8 mouse cellular contexts compared by ENCODE assay signal in genomic region chr7:133638821-133639220, GRCm38 (mm10). TPM values are rescaled to one million over a fixed set of nuclear protein-coding genes. Genes with fewer than 3 reads are reported as not detected.
DNase-seq lines count a peak whose midpoint lies in the region; ATAC-seq and TF ChIP-seq lines count a peak whose summit lies in the region.

No protein-coding gene starts in this region.

- H3K27me3 ChIP-seq in liver, adult 2 months (ENCODE audit: control insufficient read depth, insufficient read depth, low read length) = no peaks in the 10 kb centered on the region
- no peaks in the 10 kb centered on the region for H3K27me3 ChIP-seq in forebrain, embryonic 11.5 days (ENCODE audit: control insufficient read depth, insufficient read depth, low read length)
- no peaks in the 10 kb centered on the region for H3K27me3 ChIP-seq in myocyte (ENCODE audit: control insufficient read depth, insufficient read depth, insufficient read length)

- 75% methylated on average over 13 of the region's 13 CpGs for WGBS in liver, adult 2 months
- 91% methylated on average over 13 of the region's 13 CpGs for WGBS in forebrain, embryonic 11.5 days

- no peak for ATAC-seq in forebrain, embryonic 11.5 days (replicated peaks; ENCODE audit: low FRiP score)

- H3K79me2 ChIP-seq in liver, adult 2 months (ENCODE audit: control insufficient read depth, insufficient read depth, low read length) = peaks cover 9% of the 10 kb centered on the region; the same call in 1 of the 2 replicates
- H3K79me2 ChIP-seq in myocyte (ENCODE audit: control insufficient read depth, insufficient read depth) = peaks cover 10% of the 10 kb centered on the region

- DNase-seq in liver, adult 2 months (ENCODE audit: extremely low read depth, low read depth, low spot score) = no peak
- DNase-seq in liver = no peak
- no peak for DNase-seq in forebrain, embryonic 11.5 days (ENCODE audit: low spot score)
- peak; percentile 15 for DNase-seq in layer of hippocampus, adult 9-10 months (ENCODE audit: low spot score)
- no peak for DNase-seq in adrenal gland, adult 18-20 months (ENCODE audit: low spot score in 2 of 2)
- no peak for DNase-seq in embryo, embryonic 10 days (ENCODE audit: low spot score)
- no peak for DNase-seq in heart, adult 18-20 months

- TF ChIP-seq POLR2A in liver, adult 2 months (IDR thresholded peaks at IDR 0.05; ENCODE audit: extremely low read depth, insufficient read depth, low read length) = no peak
- no peak for TF ChIP-seq POLR2A in myocyte (IDR thresholded peaks at IDR 0.05; ENCODE audit: insufficient read length, low read depth)

- peaks cover 4% of the 10 kb centered on the region for H3K4me1 ChIP-seq in liver, adult 2 months (ENCODE audit: control insufficient read depth, insufficient read depth, low read length)
- H3K4me1 ChIP-seq in forebrain, embryonic 11.5 days (replicated peaks; ENCODE audit: control insufficient read depth, insufficient read depth, low read length) = peaks cover 3% of the 10 kb centered on the region; the same call in 1 of the 2 replicates

- H3K4me2 ChIP-seq in forebrain, embryonic 11.5 days (ENCODE audit: low read depth, low read length, severe bottlenecking) = peak overlapping the region; percentile 92; the same call in 1 of the 2 replicates
- peak overlapping the region; percentile 67 for H3K4me2 ChIP-seq in myocyte (ENCODE audit: low read depth)

- H3K9ac ChIP-seq in liver, adult 2 months (ENCODE audit: low read depth, low read length) = no peak overlapping the region
- H3K9ac ChIP-seq in forebrain, embryonic 11.5 days (ENCODE audit: low read length) = no peak overlapping the region

- TF ChIP-seq CTCF in liver, adult 2 months (IDR thresholded peaks at IDR 0.05; ENCODE audit: low read depth, low read length) = no peak

- no peak overlapping the region for H3K4me3 ChIP-seq in liver, adult 2 months (ENCODE audit: insufficient read depth, low read depth, low read length)
- H3K4me3 ChIP-seq in forebrain, embryonic 11.5 days (ENCODE audit: low read depth, low read length) = peak overlapping the region; percentile 92; the same call in 1 of the 2 replicates
- H3K4me3 ChIP-seq in myocyte = peak overlapping the region; percentile 82

- peaks cover 38% of the 10 kb centered on the region for H3K36me3 ChIP-seq in liver, adult 2 months (ENCODE audit: control insufficient read depth, insufficient read depth, low read length)
- H3K36me3 ChIP-seq in forebrain, embryonic 11.5 days (ENCODE audit: control insufficient read depth, insufficient read depth, low read length) = peaks cover 4% of the 10 kb centered on the region; the same call in 1 of the 2 replicates
- H3K36me3 ChIP-seq in myocyte (ENCODE audit: control insufficient read depth, insufficient read depth) = peaks cover 25% of the 10 kb centered on the region

- peak overlapping the region; percentile 52 for H3K27ac ChIP-seq in liver, adult 2 months (replicated peaks; ENCODE audit: insufficient read depth, low read depth, low read length)
- H3K27ac ChIP-seq in forebrain, embryonic 11.5 days (ENCODE audit: low read depth, low read length) = no peak overlapping the region

- H3K9me3 ChIP-seq in forebrain, embryonic 11.5 days (ENCODE audit: control insufficient read depth, low read length) = no peaks in the 10 kb centered on the region

- peak overlapping the region; percentile 79 for H3ac ChIP-seq in myocyte (ENCODE audit: control insufficient read depth, insufficient read length)

TF ChIP-seq in myocyte, 11 proteins besides CTCF, POLR2A, EP300 and RAD21:
- TF ChIP-seq SRF (IDR thresholded peaks at IDR 0.05; ENCODE audit: control insufficient read depth, insufficient read length, low read depth) (no peak), MAX (IDR thresholded peaks at IDR 0.05; ENCODE audit: low read depth) (no peak), E2F4 (IDR thresholded peaks at IDR 0.05; ENCODE audit: insufficient read depth) (no peak), TCF12 (IDR thresholded peaks at IDR 0.05; ENCODE audit: insufficient read depth, poor library complexity, severe bottlenecking) (no peak), TCF3 (IDR thresholded peaks at IDR 0.05; ENCODE audit: insufficient read length, low read depth) (no peak), CEBPB (IDR thresholded peaks at IDR 0.05; ENCODE audit: insufficient read depth, poor library complexity, severe bottlenecking) (no peak), POLR2AphosphoS2 (IDR thresholded peaks at IDR 0.05; ENCODE audit: insufficient read length, low read depth) (no peak), MYOG (IDR thresholded peaks at IDR 0.05; ENCODE audit: control insufficient read depth in 1 of 3, insufficient read depth in 1 of 3, insufficient read length in 2 of 3, low read depth in 2 of 3) (no peak), REST (IDR thresholded peaks at IDR 0.05; ENCODE audit: insufficient read depth, insufficient read length) (no peak), USF1 (IDR thresholded peaks at IDR 0.05; ENCODE audit: low read depth) (no peak), MYOD1 (IDR thresholded peaks at IDR 0.05; ENCODE audit: control insufficient read depth in 1 of 3, insufficient read length in 2 of 3, low read depth in 2 of 3) (no peak)
TF ChIP-seq in myocyte: peak in this region for 0.

RNA-seq across cellular contexts. Expression of gene Edrf1, which starts 1.5 kb away (rescaled TPM):
- total RNA-seq in liver, adult 2 months (2014; rRNA removed) = 17.8 and 18.7 TPM in 2 replicates
- 6.4 and 8.0 TPM in 2 replicates for polyA plus RNA-seq in liver, adult 2 months (2012; rRNA removed)
- 32.2 and 36.1 TPM in 2 replicates for polyA plus RNA-seq in forebrain, embryonic 11.5 days (2014; fragmentation: Nextera tagmentation; extraction: Ambion mirVana)
- 5.2 TPM for polyA plus RNA-seq in myocyte (2012; fragmentation: generic; extraction: Trizol)
- total RNA-seq in adrenal gland, adult 18-20 months (2021) = 10 to 100 TPM; 16.8 to 21.0 TPM
- total RNA-seq in heart, adult 18-20 months (2021) = 10 to 100 TPM; 12.1 to 14.0 TPM

RNA-seq across cellular contexts. Expression of gene Tex36, which starts 36.9 kb away (rescaled TPM):
- not detected in 2 replicates for total RNA-seq in liver, adult 2 months (2014; rRNA removed)
- not detected in 2 replicates for polyA plus RNA-seq in liver, adult 2 months (2012; rRNA removed)
- not detected in 2 replicates for polyA plus RNA-seq in forebrain, embryonic 11.5 days (2014; fragmentation: Nextera tagmentation; extraction: Ambion mirVana)
- not detected for polyA plus RNA-seq in myocyte (2012; fragmentation: generic; extraction: Trizol)
- total RNA-seq in adrenal gland, adult 18-20 months (2021) = not detected
- not detected for total RNA-seq in heart, adult 18-20 months (2021)

RNA-seq across cellular contexts. Expression of gene Mmp21, which starts 41.0 kb away (rescaled TPM):
- total RNA-seq in liver, adult 2 months (2014; rRNA removed) = not detected in 2 replicates
- not detected in 2 replicates for polyA plus RNA-seq in liver, adult 2 months (2012; rRNA removed)
- polyA plus RNA-seq in forebrain, embryonic 11.5 days (2014; fragmentation: Nextera tagmentation; extraction: Ambion mirVana) = not detected in 2 replicates
- polyA plus RNA-seq in myocyte (2012; fragmentation: generic; extraction: Trizol) = not detected
- not detected for total RNA-seq in adrenal gland, adult 18-20 months (2021)
- not detected for total RNA-seq in heart, adult 18-20 months (2021)
